Mouse (Mus musculus): ENCODE measurements at regions not wholly inside any gene's neighbourhood (a gene's known extent, or its start where the extent isn't known, plus 50 kb on each side); places are given as distances from the start of the nearest gene placed in this dataset.
A peak's percentile ranks its signal among the peaks of the same experiment; 100 is the strongest.

DNA sequence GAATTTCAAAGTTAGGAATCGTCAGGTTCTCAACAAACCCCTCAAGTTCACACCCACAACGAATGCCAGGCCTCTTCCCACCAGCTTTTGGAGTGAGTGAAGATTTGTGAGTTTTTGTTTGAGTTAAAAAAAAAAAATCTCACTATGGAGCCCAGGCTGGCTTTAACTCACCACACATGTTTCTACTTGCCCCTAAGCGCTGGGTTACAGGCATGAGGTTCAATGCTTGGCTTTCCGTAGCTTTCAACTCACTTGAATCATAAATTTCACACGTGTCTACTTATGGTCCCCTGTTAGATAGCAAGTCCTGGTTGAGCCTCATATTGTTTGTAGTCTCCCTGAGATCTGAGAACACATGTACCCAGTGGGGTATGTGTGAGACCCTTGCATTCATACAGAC is 122.8 kb upstream of the Efna5 start:
- no peak for DNase-seq (ENCODE audit: extremely low spot score, low spot score)

DNA sequence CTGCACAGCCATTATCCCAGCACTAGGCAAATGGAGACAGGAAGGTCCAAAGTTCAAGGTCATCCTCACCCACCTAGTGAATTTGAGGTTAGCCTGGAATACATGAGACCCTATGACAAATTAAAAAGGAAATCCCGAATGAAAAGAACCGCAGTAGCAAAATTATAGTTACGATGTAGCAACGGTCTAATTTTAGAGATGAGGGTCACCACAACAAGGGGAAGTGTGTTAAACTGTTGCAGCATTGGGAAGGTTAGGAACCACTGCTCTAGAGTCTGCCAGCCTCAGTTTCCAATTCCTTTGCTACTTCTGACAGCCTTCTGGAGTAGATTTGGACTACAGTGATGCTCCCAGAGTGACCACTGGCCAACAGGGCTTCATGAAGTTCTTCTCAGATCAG is 121.6 kb upstream of the Efna5 start:
- no peak for DNase-seq (ENCODE audit: extremely low spot score, low spot score)

DNA sequence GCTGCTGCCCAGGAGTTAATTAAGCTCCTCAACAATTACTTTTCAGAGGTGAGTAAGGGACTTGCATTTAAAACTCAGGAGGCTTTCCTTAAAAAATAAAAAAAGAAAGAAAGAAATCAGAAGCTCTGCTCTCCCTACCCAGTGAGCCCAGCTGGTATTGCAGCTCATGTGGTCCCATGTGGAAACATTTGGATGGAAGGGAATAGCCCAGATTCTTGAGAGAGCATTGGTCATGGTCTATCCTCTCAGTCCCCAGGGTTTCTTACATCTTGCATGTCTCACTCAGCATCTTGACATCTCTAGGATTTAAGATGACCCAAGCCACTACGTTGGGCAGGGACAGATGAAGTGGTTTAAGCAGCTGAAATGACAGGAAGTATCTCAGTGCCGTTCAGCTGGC is 120.8 kb upstream of the Efna5 start:
- no peak for DNase-seq (ENCODE audit: extremely low spot score, low spot score)

DNA sequence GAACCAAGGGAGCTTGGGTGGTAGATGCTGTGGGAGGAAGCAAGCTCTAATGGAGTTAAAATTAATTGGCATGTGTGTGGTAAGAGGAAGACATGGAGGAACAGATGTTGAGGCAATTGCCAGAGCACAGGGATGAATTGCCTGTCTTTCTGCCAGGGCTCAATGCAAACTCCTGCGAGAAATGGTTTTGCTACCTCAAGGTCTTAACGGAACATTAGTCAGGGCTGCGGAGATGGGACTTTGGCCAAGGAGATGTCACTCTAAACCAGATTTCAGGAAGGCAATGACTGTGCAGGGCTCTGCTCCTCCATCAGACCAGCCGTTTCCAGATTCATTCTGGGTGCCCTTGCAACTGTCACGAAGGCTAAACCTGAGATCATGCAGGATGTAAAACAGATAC is 116.6 kb upstream of the Efna5 start:
- peak; percentile 11 for DNase-seq (ENCODE audit: extremely low spot score, low spot score)

DNA sequence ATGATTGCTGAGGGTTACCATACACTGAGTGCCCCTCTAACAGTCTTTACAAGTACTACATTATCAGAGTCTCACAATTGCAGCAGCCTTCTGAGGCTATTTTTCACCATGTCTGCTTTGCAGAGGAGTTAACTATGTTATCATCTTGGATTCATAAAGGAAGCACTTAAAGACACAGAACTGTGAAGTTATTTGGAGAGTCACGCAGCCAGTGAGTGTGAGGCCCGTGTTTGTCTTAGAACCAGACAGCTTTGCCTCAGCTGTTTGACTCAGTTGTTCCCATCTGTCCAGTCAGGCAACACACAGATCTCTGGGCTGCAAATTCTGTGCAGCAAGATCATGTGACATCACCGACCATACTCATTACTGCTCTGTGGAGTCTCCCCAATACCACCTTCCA is 114.2 kb upstream of the Efna5 start:
- peak; percentile 4 for DNase-seq (ENCODE audit: extremely low spot score, low spot score)

DNA sequence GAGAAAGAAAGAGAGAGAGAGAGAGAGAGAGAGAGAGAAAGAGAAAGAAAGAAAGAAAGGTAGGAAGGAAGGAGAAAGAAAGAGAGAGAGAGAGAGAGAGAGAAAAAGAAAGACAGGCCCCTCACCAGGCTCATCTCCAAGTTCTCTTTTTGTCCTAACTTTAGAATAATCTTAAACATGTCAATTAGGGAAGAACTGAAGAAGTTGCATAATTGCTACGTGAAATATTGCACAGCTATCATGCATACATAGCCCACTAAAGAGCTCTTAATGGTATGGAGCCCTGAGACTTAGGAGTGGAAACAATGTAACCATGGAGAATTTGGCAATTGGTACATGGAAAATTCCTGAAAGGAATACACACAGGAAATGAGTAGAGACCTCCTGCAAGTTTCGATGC is 111.9 kb upstream of the Efna5 start:
- no peak for DNase-seq (ENCODE audit: extremely low spot score, low spot score)

DNA sequence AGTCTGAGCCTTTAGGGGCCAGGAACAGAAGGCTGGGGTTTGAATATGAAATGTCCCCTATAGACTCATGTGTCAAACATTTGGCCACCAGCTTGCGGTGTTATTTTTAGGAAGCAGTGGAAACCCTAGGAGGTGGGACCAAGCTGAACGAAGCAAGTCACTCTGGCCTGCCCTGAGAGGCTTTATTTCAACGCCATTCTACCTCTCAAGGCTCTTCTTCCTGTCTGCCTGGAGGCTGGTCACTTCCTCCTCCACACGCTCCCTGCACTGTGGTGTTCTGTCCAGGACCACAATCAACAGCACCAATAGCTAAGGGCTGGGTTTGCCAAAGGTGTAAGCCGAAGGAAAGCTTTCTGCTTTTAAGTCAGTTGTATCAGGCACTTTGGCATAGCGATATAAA is 105.2 kb upstream of the Efna5 start:
- DNase-seq (ENCODE audit: extremely low spot score, low spot score) = no peak

- DNase-seq (ENCODE audit: extremely low spot score, low spot score) = no peak
Observed at GRCm38 (mm10) chr17:62980337-62980736, 99.2 kb upstream of the Efna5 start.

- no peak for DNase-seq (ENCODE audit: extremely low spot score, low spot score)
Observed at GRCm38 (mm10) chr17:62977561-62977960, 96.4 kb upstream of the Efna5 start.

DNA sequence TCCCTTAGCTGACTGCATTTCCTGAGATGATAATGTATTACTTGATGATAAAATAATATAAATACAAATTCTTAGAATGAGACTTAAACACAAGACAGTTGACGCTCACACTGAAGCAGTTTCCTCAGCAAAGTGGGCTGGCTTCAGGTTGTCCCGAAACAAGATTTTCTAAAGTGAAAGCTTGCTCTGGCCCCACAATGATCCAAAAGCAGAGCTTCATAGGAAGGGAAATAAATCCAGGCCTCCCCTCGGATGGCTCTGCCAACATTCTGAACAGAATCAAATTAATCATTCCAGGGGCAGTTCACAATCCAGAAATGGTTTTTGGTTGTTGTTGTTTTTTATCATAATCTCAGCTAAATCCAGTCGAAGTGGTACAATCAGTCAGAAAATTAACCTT is 96.0 kb upstream of the Efna5 start:
- no peak for DNase-seq (ENCODE audit: extremely low spot score, low spot score)

- no peak for DNase-seq (ENCODE audit: extremely low spot score, low spot score)
Observed at GRCm38 (mm10) chr17:62974627-62975279, 93.6 kb upstream of the Efna5 start.

DNA sequence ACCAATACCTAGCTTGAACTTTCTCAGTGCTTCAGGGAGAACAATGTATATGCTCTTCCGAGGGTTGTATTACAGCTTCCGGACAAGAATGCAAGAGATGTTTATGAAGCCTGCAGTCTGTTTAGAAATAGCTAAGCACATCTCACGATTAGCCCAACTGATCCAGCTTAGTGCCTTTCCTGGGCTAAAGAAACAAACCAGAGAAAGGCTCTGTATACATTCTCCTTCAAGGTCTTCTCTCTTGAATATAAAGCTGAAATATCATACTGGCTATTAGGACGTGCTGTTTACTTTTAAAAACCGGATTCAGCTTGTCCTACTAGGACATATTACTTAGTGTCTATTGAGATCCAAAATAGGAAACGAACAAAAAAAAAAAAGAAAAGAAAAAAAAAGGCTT is 87.9 kb upstream of the Efna5 start:
- DNase-seq (ENCODE audit: extremely low spot score, low spot score) = no peak

DNA sequence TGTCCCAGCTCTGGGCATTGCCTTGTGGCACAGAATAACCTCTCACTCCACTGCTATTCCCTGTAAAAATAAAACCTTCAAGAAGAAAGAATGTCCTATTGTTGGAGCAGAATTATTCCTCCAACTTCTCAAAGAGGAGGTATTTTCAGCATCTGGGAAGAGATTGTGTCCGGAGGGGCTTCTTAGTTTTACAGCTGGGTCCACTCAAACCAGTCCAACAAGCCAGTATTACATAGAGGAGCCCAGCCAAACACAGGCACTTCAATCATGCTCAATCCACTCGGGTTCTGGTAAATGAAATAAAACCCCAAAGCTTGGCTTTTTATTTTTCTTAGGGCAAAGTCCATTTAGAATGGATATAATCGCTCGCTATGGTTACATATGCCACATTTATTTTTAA is 82.7 kb upstream of the Efna5 start:
- no peak for DNase-seq (ENCODE audit: extremely low spot score, low spot score)

GRCm38 (mm10) chr17:62962292-62962618 is 81.1 kb upstream of the Efna5 start:
- DNase-seq (ENCODE audit: extremely low spot score, low spot score) = no peak

DNA sequence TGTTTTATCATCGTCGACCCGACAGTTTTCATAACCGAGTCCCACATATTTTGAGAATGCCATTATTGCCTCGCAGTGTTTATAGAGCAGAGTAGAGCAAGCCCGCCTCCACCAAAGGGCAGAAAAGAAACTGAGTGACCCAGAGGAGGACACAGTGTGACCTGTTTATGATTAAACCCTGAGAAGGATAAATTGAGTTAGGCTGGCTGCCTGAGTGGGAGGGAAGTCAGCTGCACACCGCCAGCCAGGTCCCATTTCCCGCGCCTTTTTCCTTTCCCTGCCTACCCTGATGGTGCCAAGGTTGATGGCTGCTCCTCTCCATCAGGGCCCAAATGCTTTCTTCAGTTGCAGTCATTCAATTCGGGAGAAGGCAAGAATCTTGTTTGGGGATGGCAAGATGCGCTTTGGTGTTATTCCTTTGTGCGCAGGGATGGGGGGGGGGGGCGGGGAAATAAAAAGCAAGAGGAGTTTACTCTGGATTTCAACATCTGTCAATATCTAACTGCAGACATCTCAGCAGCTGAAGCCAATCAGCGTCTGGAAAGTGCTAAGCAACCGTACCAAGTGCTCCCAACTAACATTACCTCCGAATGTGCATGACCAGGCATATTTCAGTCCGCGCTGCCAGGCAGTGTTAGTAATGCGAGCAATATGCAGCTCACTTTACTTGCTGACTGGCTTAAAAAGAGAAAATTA is 80.6 kb upstream of the Efna5 start:
- DNase-seq (ENCODE audit: extremely low spot score, low spot score) = no peak

DNA sequence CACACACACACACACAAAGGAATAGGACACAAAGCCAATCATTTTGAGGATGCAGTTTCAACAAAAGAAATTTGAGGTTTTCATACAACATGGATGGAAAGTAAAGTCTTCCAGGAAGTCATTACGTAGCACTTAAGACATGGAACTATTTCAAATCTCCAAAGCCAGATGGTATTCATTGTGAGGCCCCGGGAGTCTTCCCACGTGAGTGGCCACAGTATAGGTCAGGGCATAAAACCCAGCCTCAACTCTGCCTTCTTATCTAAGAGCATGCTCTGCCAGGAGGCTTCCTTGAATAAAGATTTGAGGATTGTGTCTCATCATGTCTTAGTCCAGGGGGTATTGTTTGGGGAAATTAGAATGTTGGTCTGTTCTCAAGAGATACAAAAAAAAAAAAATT is 78.0 kb upstream of the Efna5 start:
- DNase-seq (ENCODE audit: extremely low spot score, low spot score) = no peak

GRCm38 (mm10) chr17:62947537-62948193 is 66.5 kb upstream of the Efna5 start:
- DNase-seq (ENCODE audit: extremely low spot score, low spot score) = no peak

DNA sequence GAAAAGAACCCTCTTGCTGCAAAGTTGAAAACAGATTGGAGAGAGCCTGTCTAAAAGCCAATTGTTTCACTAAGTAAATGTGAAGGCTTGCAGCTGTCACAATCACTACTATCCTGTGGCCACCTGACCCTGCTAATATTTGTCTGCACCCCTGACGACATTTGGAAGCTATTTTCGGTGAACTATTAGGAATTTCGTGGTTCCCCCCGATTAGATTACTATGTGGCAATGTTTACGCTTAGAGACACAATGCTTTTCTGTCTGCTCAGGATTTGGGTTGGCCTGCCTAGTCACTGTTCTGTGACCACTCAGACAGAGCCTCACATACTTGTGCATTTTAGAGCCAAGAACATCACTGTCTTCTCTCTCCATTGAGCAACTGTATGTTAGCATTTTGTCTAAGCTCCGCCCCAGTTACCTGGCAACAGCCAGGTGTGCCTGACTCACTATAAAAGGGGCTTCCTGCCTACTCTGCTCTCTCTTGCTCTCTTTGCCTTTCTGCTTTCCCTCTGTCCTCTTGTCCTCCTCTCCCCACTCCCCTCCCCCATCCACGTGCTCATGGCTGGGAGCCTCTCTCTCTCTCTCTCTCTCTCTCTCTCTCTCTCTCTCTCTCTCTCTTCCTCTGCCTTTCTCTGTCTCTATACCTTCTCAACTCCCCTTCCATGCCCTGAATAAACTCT is 59.6 kb upstream of the Efna5 start:
- DNase-seq (ENCODE audit: extremely low spot score, low spot score) = no peak

GRCm38 (mm10) chr17:62939930-62940572 is 58.9 kb upstream of the Efna5 start:
- peak; percentile 21 for DNase-seq (ENCODE audit: extremely low spot score, low spot score)

GRCm38 (mm10) chr17:62939171-62939570 is 58.1 kb upstream of the Efna5 start:
- DNase-seq (ENCODE audit: extremely low spot score, low spot score) = no peak
